Mouse (Mus musculus) ES-Bruce4 (cell line): ENCODE measurements around the gene Lce1a2. TPM values are rescaled to one million over a fixed set of nuclear protein-coding genes. Genes with fewer than 3 reads are reported as not detected.
A peak's percentile ranks its signal among the peaks of the same experiment; 100 is the strongest.
"Not testable (repeated sequence)": the region's sequence is repeated elsewhere in the genome, so short reads cannot be mapped to it uniquely, and the experiment has no call there.

Experiments used
- H3K27ac ChIP-seq: 2 replicates; pipeline ENCODE4 v1.5.1; 2012; ENCODE audit warnings: low read length, inconsistent platforms; ENCODE audit not compliant: insufficient read depth
- H3K27me3 ChIP-seq: 2 replicates; pipeline ENCODE4 v1.6.1; 2012; ENCODE audit warnings: mild to moderate bottlenecking, low read length, inconsistent platforms; ENCODE audit not compliant: control insufficient read depth, poor library complexity, insufficient read depth, severe bottlenecking
- H3K36me3 ChIP-seq: 2 replicates; pipeline ENCODE4 v1.6.1; 2012; ENCODE audit warnings: inconsistent platforms, mild to moderate bottlenecking, low read length, moderate library complexity; ENCODE audit not compliant: control insufficient read depth, poor library complexity, insufficient read depth, severe bottlenecking
- H3K4me1 ChIP-seq: one replicate; pipeline ENCODE4 v1.8.1; 2011; ENCODE audit warnings: low read length; ENCODE audit not compliant: control insufficient read depth, insufficient read depth
- H3K4me3 ChIP-seq: 2 replicates; pipeline ENCODE4 v1.5.1; 2011; ENCODE audit warnings: low read depth, mild to moderate bottlenecking, low read length
- H3K9ac ChIP-seq: 2 replicates; pipeline ENCODE4 v1.6.1; 2012; ENCODE audit warnings: low read depth, mild to moderate bottlenecking, inconsistent platforms; ENCODE audit not compliant: poor library complexity, severe bottlenecking
- H3K9me3 ChIP-seq: replicated peaks from 2 replicates; pipeline ENCODE4 v1.6.1; 2012; ENCODE audit warnings: mild to moderate bottlenecking, low read length, inconsistent platforms; ENCODE audit not compliant: control insufficient read depth, poor library complexity, insufficient read depth, severe bottlenecking
- CTCF ChIP-seq: IDR thresholded peaks from one replicate; pipeline ENCODE4 v1.8.1; 2011; ENCODE audit warnings: low read depth, low read length
- EP300 ChIP-seq: IDR thresholded peaks from 2 replicates; pipeline ENCODE4 v1.6.1; 2011; ENCODE audit warnings: low read depth, low read length; ENCODE audit not compliant: insufficient read depth
- POLR2A ChIP-seq: IDR thresholded peaks from one replicate; pipeline ENCODE4 v1.8.1; 2011; ENCODE audit warnings: low read length; ENCODE audit not compliant: insufficient read depth
- polyA plus RNA-seq: library from polyadenylated mRNA; stranded (reverse); fragments of >200 nt; gene quantifications from 2 replicates; pipeline ENCODE4 v1.2.4, GENCODE M21; 2011; ENCODE audit warnings: low read depth; ENCODE audit not compliant: missing spikeins, insufficient read depth, insufficient read length

The Lce1a2 gene
- polyA plus RNA-seq = not detected in 2 replicates

GRCm38 (mm10) chr3:92670215-92670614 lies at the start of gene Lce1a2:
TSS of gene Lce1a2 (minus strand) at chr3:92670315.
- no peaks in the 10 kb centered on the region; the same call in 1 of the 2 replicates for H3K27me3 ChIP-seq

GRCm38 (mm10) chr3:92715122-92715521 lies 45.0 kb upstream of the Lce1a2 start:
- no peaks in the 10 kb centered on the region for H3K27me3 ChIP-seq
- H3K27ac ChIP-seq = no peak overlapping the region
- no peaks in the 10 kb centered on the region for H3K9me3 ChIP-seq
- no peak overlapping the region for H3K4me3 ChIP-seq
- H3K4me1 ChIP-seq = no peaks in the 10 kb centered on the region
- no peaks in the 10 kb centered on the region for H3K36me3 ChIP-seq
- no peak overlapping the region for H3K9ac ChIP-seq
- TF ChIP-seq CTCF (no peak), EP300 (no peak), POLR2A (no peak)

More at GRCm38 (mm10) chr3:92670215-92670614, at the start of gene Lce1a2:
- Histone ChIP-seq H3K9ac (no peak within 1 kb of the TSS), H3K27ac (no peak within 1 kb of the TSS), H3K9me3 (no peaks in the 10 kb centered on the region), H3K4me1 (no peaks in the 10 kb centered on the region), H3K36me3 (no peaks in the 10 kb centered on the region), H3K4me3 (no peak within 1 kb of the TSS)
- no peak for TF ChIP-seq EP300
- no peak for TF ChIP-seq POLR2A
- no peak for TF ChIP-seq CTCF

- H3K27ac ChIP-seq = no peak within 1 kb of the TSS
- H3K4me3 ChIP-seq = no peak within 1 kb of the TSS
- H3K9me3 ChIP-seq = no peaks in the 10 kb centered on the region
- TF ChIP-seq POLR2A (no peak), EP300 (no peak), CTCF (no peak)
- H3K9ac ChIP-seq = no peak within 1 kb of the TSS
- no peaks in the 10 kb centered on the region for H3K36me3 ChIP-seq
- H3K4me1 ChIP-seq = no peaks in the 10 kb centered on the region
- H3K27me3 ChIP-seq = no peaks in the 10 kb centered on the region
Observed at GRCm38 (mm10) chr3:92708974-92709373, 38.9 kb upstream of the Lce1a2 start, which contains the start of gene Lce1e. TSS of gene Lce1e (minus strand) at chr3:92709074.

DNA sequence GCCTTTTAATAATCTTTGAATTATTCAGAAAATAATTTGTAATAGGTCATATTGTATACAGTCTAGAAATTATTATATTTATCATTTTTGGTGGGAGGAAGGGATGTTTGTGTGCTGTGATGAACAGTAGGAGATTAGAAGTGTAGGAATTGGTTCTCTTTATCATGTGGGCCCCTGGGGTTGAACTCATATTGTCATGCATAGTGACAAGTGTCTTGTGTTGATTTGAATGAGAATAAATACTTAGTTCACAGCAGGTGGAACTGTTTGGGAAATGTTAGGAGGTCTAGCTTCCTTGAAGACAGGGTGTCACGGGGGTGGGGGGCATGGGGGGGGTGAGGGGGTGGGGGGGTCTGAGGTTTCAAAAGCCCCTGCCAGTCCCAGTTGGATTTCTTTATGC lies 24.5 kb upstream of the Lce1a2 start:
- no peaks in the 10 kb centered on the region; the same call in none of the 2 replicates for H3K27me3 ChIP-seq
- H3K4me1 ChIP-seq = no peaks in the 10 kb centered on the region
- no peak overlapping the region for H3K9ac ChIP-seq
- no peak overlapping the region for H3K27ac ChIP-seq
- no peak overlapping the region for H3K4me3 ChIP-seq
- H3K36me3 ChIP-seq = no peaks in the 10 kb centered on the region
- H3K9me3 ChIP-seq = no peaks in the 10 kb centered on the region
- TF ChIP-seq POLR2A (no peak), EP300 (no peak), CTCF (no peak)

GRCm38 (mm10) chr3:92691688-92692087 lies 21.6 kb upstream of the Lce1a2 start:
- H3K36me3 ChIP-seq = no peaks in the 10 kb centered on the region
- TF ChIP-seq POLR2A = no peak
- TF ChIP-seq CTCF = no peak
- H3K27ac ChIP-seq = no peak overlapping the region
- H3K9me3 ChIP-seq = no peaks in the 10 kb centered on the region
- H3K4me1 ChIP-seq = no peaks in the 10 kb centered on the region
- H3K27me3 ChIP-seq = no peaks in the 10 kb centered on the region; the same call in none of the 2 replicates
- no peak overlapping the region for H3K4me3 ChIP-seq
- no peak overlapping the region for H3K9ac ChIP-seq

DNA sequence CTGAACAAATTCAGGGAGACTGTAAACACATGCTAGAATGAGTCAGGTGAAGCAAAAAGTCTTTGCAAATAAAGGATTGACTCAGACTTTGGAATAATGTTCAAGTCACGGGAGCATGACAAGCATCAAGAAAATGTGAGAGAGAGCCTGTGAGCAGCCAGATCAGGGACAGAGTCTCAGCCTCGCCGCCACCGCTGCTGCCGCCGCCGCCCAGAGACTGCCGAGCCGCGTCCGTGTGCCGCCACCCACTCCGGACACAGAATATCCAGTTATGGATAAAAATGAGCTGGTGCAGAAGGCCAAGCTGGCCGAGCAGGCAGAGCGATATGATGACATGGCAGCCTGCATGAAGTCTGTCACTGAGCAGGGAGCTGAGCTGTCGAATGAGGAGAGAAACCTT lies 19.0 kb upstream of the Lce1a2 start:
- H3K4me3 ChIP-seq = peak overlapping the region; percentile 50
- H3K9ac ChIP-seq, H3K27ac ChIP-seq, H3K27me3 ChIP-seq, H3K4me1 ChIP-seq, H3K36me3 ChIP-seq, H3K9me3 ChIP-seq: not testable (repeated sequence)
